Comparison of ENCODE assay signal across 1 mouse cellular context in genomic region chr17:34941344-34942041, GRCm38 (mm10).
TF ChIP-seq lines count a peak whose summit lies in the region.

No protein-coding gene starts in this region.

TF ChIP-seq in MEL, 35 proteins besides CTCF, POLR2A, EP300 and RAD21 (continued from another document):
- no peak for TF ChIP-seq USF2 (IDR thresholded peaks at IDR 0.05; ENCODE audit: borderline replicate concordance in 1 of 2, insufficient read depth in 1 of 2, low read depth in 1 of 2, low read length in 2 of 2)
- TF ChIP-seq TCF12 (IDR thresholded peaks at IDR 0.05; ENCODE audit: low read depth, low read length) = peak; percentile 61; the same call in 1 of the 2 replicates
- no peak for TF ChIP-seq TAL1 (IDR thresholded peaks at IDR 0.05; ENCODE audit: low read length)
- TF ChIP-seq HCFC1 (IDR thresholded peaks at IDR 0.05; ENCODE audit: low read depth, low read length) = peak; percentile 64
- TF ChIP-seq BHLHE40 (IDR thresholded peaks at IDR 0.05; ENCODE audit: borderline replicate concordance, low read depth, low read length) = no peak
